Mouse (Mus musculus) neural tube, postnatal 0 days (tissue): ENCODE measurements around the gene Uba3. TPM values are rescaled to one million over a fixed set of nuclear protein-coding genes. Genes with fewer than 3 reads are reported as not detected.

Source experiments
- polyA plus RNA-seq: library from polyadenylated mRNA; unstranded; fragments of >200 nt; fragmentation: Nextera tagmentation; extraction: Ambion mirVana; gene quantifications from 2 replicates; pipeline ENCODE4 v1.2.1, GENCODE M21; 2015

Uba3 gene
- 63.5 and 67.4 TPM in 2 replicates for polyA plus RNA-seq

DNA sequence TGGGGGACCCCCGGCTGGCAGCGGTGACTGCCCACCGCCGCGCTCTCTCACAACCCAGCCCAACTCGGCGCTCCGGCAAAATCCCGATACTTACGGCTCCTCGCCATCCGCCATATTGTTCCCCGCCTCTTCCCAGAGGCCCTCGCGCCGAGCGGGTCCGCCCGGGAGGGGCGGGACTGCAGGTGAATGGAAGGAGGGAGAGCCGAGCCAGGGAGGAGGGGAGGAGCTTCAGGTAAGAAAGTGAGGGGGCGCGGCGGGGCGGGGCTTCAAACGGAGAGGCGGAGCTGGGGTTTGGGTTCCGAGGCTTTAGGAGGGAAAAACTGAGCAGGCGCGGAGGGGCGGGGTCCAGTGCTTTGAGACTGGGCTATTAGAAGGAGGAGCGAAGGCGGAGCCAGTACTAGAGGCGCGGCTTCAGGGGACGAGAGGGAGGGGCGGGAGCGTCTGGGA, at the start of gene Uba3:
Uba3 (minus strand) TSS at position 209 of the 447 bp plus-strand sequence.

DNA sequence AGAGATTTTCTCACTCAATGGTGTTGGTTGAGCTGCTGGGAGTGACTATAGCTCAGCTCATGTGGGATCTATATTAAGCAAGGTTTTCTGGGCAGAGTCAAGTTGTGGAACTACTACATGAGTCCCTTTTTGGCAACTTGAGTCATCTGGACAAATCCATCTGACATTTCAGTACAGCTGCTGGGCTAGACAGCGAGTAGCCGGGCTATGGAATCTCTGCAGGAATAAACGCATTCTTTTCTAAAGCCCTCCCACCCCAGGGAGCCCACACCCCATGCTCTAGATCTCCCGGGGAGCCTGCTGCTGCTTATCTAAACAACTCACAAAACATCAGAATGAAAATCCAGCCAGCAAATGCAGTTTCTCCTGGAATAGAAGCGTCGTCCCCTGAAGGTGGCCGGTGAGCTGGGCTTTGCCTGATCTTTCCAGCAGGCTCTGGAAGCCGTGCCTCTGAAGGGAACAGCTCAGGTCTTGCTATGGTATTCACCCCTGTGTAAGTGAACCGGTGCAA, 47.3 kb upstream of the Uba3 start, which contains the start of gene Lmod3:
Lmod3 (minus strand) TSS at position 49 of the 511 bp plus-strand sequence.

DNA sequence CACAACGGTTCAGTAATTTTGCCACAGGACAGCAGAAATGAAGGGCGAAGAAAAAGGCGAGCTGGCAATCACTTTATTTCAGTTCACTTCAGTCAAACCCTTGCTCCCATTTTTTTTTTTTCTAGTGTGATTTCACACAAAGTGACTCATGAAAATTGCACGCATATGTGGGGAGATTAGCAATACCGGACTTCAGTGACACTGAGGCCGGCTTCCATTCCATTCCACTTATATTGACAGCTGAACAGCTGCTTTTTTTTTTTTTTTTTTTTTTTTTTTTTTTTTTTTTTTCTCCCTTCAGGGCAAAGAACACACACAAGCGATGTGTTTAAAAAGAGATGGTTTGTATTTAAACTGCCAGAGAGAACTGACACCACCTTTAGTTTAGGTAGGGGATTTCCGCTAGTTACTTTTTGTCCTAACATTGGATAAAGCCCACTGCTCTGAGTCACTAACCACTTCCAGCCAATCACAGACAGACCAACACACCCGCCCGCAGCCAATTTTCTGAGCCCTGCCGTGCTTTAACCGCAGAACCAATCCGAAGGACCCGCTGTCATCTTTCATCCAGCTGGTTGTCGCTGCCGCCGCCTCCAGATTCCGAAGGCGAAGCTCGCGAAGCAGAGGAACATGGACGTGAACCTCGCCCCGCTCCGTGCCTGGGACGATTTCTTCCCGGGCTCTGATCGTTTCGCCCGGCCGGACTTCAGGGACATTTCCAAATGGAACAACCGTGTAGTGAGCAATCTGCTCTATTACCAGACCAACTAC, 4.9 kb upstream of the Uba3 start, which contains the start of gene Arl6ip5:
Arl6ip5 (plus strand) TSS at position 499 of the 771 bp plus-strand sequence.

GRCm38 (mm10) chr6:97178491-97179366, 26.7 kb downstream of the Uba3 start, which contains the start of gene Tmf1:
TSS of gene Tmf1 (minus strand) at chr6:97179122.

DNA sequence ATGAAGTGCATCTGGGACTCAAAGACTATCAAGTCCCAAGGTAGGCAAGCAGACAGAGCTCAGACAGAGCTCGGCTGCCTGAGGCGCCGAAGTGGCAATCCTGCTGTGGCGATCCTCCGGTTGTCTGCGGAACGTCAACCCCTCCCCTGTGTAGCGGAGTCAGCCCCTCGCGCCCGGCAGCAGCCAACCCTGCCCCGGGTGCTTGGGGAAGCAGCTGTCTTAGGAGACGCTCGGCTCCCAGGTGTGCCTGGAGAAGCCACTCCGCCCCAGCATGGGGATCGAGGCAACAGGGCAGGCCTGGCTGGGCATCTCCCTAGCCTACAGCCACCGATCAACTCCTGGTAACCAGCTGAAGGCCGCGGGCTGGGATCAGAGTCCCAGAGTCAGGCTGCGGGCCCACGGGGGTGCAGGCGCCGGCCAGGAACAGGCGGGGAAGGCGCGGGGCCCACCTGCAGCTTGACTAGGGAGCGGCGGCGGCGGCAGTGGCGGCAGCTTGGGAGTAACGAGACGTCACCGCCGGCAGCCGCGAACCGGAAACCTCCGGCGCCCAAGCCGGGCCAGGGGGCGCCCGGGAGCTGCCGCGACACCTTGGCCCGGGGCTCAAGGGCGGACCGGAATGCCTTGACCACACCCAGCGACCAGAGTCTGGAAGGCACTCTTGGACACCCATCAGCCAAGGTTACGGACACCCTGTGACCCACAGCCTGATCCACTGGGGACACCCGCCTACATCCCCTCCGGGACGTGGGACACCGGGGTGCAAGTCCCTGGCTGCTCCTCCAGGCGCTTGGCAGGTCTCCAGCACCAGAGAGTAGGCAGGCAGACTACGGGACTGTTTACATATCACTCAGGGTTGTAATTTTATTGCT, 56.8 kb downstream of the Uba3 start, which contains the start of gene Eogt:
Eogt (minus strand) TSS at position 800 of the 869 bp plus-strand sequence.

Other genes with a start within 250 kb of the Uba3 start
- gene Fam19a4, start 145.2 kb downstream of the Uba3 start, polyA plus RNA-seq: 2.2 and 4.2 TPM in 2 replicates
- 9.3 and 10.1 TPM in 2 replicates for gene Eogt, start 56.5 kb downstream of the Uba3 start, polyA plus RNA-seq
- 43.0 and 50.8 TPM in 2 replicates for gene Tmf1, start 26.5 kb downstream of the Uba3 start, polyA plus RNA-seq
- 111 TPM in 2 replicates for gene Arl6ip5, start 5.0 kb upstream of the Uba3 start, polyA plus RNA-seq
- not detected in 2 replicates for gene Lmod3, start 47.1 kb upstream of the Uba3 start, polyA plus RNA-seq